Mouse (Mus musculus): ENCODE results near the gene Sh3gl2.

The Sh3gl2 gene

GRCm38 (mm10) chr4:85205071-85205635 lies at the start of gene Sh3gl2:
Sh3gl2 (plus strand) TSS chr4:85205126.
- DNase-seq (ENCODE audit: low read depth in 2 of 2, low spot score in 2 of 2), result no peak

- DNase-seq (ENCODE audit: low read depth in 2 of 2, low spot score in 2 of 2), result no peak
Observed at GRCm38 (mm10) chr4:85161156-85161555, 43.8 kb upstream of the Sh3gl2 start.

- DNase-seq (ENCODE audit: low read depth in 2 of 2, low spot score in 2 of 2), result no peak
Observed at GRCm38 (mm10) chr4:85162468-85163312, 42.2 kb upstream of the Sh3gl2 start.

- DNase-seq (ENCODE audit: low read depth in 2 of 2, low spot score in 2 of 2), result no peak
Observed at GRCm38 (mm10) chr4:85163313-85163615, 41.7 kb upstream of the Sh3gl2 start.

- no peak for DNase-seq (ENCODE audit: low read depth in 2 of 2, low spot score in 2 of 2)
Observed at GRCm38 (mm10) chr4:85168001-85168400, 36.9 kb upstream of the Sh3gl2 start.

GRCm38 (mm10) chr4:85175466-85175865 lies 29.5 kb upstream of the Sh3gl2 start:
- no peak for DNase-seq (ENCODE audit: low read depth in 2 of 2, low spot score in 2 of 2)

GRCm38 (mm10) chr4:85178394-85179051 lies 26.4 kb upstream of the Sh3gl2 start:
- no peak for DNase-seq (ENCODE audit: low read depth in 2 of 2, low spot score in 2 of 2)

GRCm38 (mm10) chr4:85186011-85186410 lies 18.9 kb upstream of the Sh3gl2 start:
- no peak for DNase-seq (ENCODE audit: low read depth in 2 of 2, low spot score in 2 of 2)

GRCm38 (mm10) chr4:85196201-85196600 lies 8.7 kb upstream of the Sh3gl2 start:
- DNase-seq (ENCODE audit: low read depth in 2 of 2, low spot score in 2 of 2), result no peak

- DNase-seq (ENCODE audit: low read depth in 2 of 2, low spot score in 2 of 2), result no peak
Observed at GRCm38 (mm10) chr4:85198431-85198830, 6.5 kb upstream of the Sh3gl2 start.

- DNase-seq (ENCODE audit: low read depth in 2 of 2, low spot score in 2 of 2), result no peak
Observed at GRCm38 (mm10) chr4:85202582-85202981, 2.3 kb upstream of the Sh3gl2 start.

GRCm38 (mm10) chr4:85205636-85206211 lies 798 bp downstream of the Sh3gl2 start:
- no peak for DNase-seq (ENCODE audit: low read depth in 2 of 2, low spot score in 2 of 2)

- DNase-seq (ENCODE audit: low read depth in 2 of 2, low spot score in 2 of 2), result no peak
Observed at GRCm38 (mm10) chr4:85206675-85207400, 1.9 kb downstream of the Sh3gl2 start.

- DNase-seq (ENCODE audit: low read depth in 2 of 2, low spot score in 2 of 2), result no peak
Observed at GRCm38 (mm10) chr4:85207515-85207914, 2.6 kb downstream of the Sh3gl2 start.

- DNase-seq (ENCODE audit: low read depth in 2 of 2, low spot score in 2 of 2), result no peak
Observed at GRCm38 (mm10) chr4:85208531-85208930, 3.6 kb downstream of the Sh3gl2 start.

GRCm38 (mm10) chr4:85210953-85211352 lies 6.0 kb downstream of the Sh3gl2 start:
- DNase-seq (ENCODE audit: low read depth in 2 of 2, low spot score in 2 of 2), result no peak

GRCm38 (mm10) chr4:85217003-85217402 lies 12.1 kb downstream of the Sh3gl2 start:
- no peak for DNase-seq (ENCODE audit: low read depth in 2 of 2, low spot score in 2 of 2)

- no peak for DNase-seq (ENCODE audit: low read depth in 2 of 2, low spot score in 2 of 2)
Observed at GRCm38 (mm10) chr4:85222716-85223115, 17.8 kb downstream of the Sh3gl2 start.

- no peak for DNase-seq (ENCODE audit: low read depth in 2 of 2, low spot score in 2 of 2)
Observed at GRCm38 (mm10) chr4:85226731-85227130, 21.8 kb downstream of the Sh3gl2 start.

- DNase-seq (ENCODE audit: low read depth in 2 of 2, low spot score in 2 of 2), result no peak
Observed at GRCm38 (mm10) chr4:85227664-85228588, 23.0 kb downstream of the Sh3gl2 start.
